Comparison of ENCODE assay signal across 11 mouse cellular contexts in genomic region chr13:94065276-94066050, GRCm38 (mm10). TPM values are rescaled to one million over a fixed set of nuclear protein-coding genes. Genes with fewer than 3 reads are reported as not detected.
DNase-seq lines count a peak whose midpoint lies in the region; ATAC-seq and TF ChIP-seq lines count a peak whose summit lies in the region.
"Had no signal": no experiment of that assay in that cellular context is flagged by ENCODE, and none has a peak within 500 bp of the region (broad histone marks: within the 10 kb centered on the region; RNA-seq: fewer than 3 reads in every experiment).

No protein-coding gene starts in this region.

- intact Hi-C loops in left cerebral cortex, postnatal 25 days (cut with DNase I): loop anchor here (5.0 to 10.0 kb wide), 2 partner anchors 72 to 271 kb away; no protein-coding TSS in a partner anchor
- intact Hi-C loops in gastrocnemius, postnatal 36 days (cut with DNase I): no loop called here

- no peak overlapping the region for H3K4me3 ChIP-seq in hindbrain, embryonic 13.5 days
- no peak overlapping the region for H3K4me3 ChIP-seq in hindbrain, embryonic 12.5 days
- H3K4me3 ChIP-seq in midbrain, embryonic 11.5 days (ENCODE audit: low read depth, low read length): no peak overlapping the region
- H3K4me3 ChIP-seq in midbrain, postnatal 0 days (ENCODE audit: low read depth, low read length): no peak overlapping the region
- no peak overlapping the region for H3K4me3 ChIP-seq in forebrain, embryonic 16.5 days (replicated peaks; ENCODE audit: low read length)
- H3K4me3 ChIP-seq: heart, adult 2 months had no signal

- no peak overlapping the region for H3K9ac ChIP-seq in hindbrain, embryonic 13.5 days
- no peak overlapping the region for H3K9ac ChIP-seq in hindbrain, embryonic 12.5 days
- no peak overlapping the region for H3K9ac ChIP-seq in midbrain, embryonic 11.5 days (ENCODE audit: low read length)
- no peak overlapping the region; the same call in 1 of the 2 replicates for H3K9ac ChIP-seq in midbrain, postnatal 0 days (replicated peaks; ENCODE audit: low read length, poor library complexity, severe bottlenecking)
- H3K9ac ChIP-seq in forebrain, embryonic 16.5 days (replicated peaks; ENCODE audit: low read depth, low read length): no peak overlapping the region

- 27% methylated on average over 11 of the region's 11 CpGs for WGBS in hindbrain, embryonic 13.5 days
- 20% methylated on average over 11 of the region's 11 CpGs for WGBS in hindbrain, embryonic 12.5 days
- 17% methylated on average over 11 of the region's 11 CpGs for WGBS in midbrain, embryonic 11.5 days
- 42% methylated on average over 11 of the region's 11 CpGs for WGBS in midbrain, postnatal 0 days
- 23% methylated on average over 11 of the region's 11 CpGs for whole genome bisulfite sequencing in forebrain, embryonic 16.5 days

- H3K4me2 ChIP-seq in hindbrain, embryonic 13.5 days: no peak overlapping the region
- H3K4me2 ChIP-seq in hindbrain, embryonic 12.5 days (replicated peaks): no peak overlapping the region
- no peak overlapping the region for H3K4me2 ChIP-seq in midbrain, embryonic 11.5 days
- no peak overlapping the region for H3K4me2 ChIP-seq in midbrain, postnatal 0 days (ENCODE audit: low read depth, low read length, poor library complexity, severe bottlenecking)
- no peak overlapping the region for H3K4me2 ChIP-seq in forebrain, embryonic 16.5 days (ENCODE audit: low read length)

- no peaks in the 10 kb centered on the region for H3K36me3 ChIP-seq in hindbrain, embryonic 13.5 days
- H3K36me3 ChIP-seq in hindbrain, embryonic 12.5 days: no peaks in the 10 kb centered on the region
- H3K36me3 ChIP-seq in midbrain, embryonic 11.5 days (ENCODE audit: control insufficient read depth, insufficient read depth, low read length): no peaks in the 10 kb centered on the region
- H3K36me3 ChIP-seq in midbrain, postnatal 0 days (ENCODE audit: insufficient read depth, low read length): no peaks in the 10 kb centered on the region
- no peaks in the 10 kb centered on the region for H3K36me3 ChIP-seq in forebrain, embryonic 16.5 days (ENCODE audit: control insufficient read depth, insufficient read depth)

- peak; percentile 86 for DNase-seq in midbrain, embryonic 11.5 days (ENCODE audit: low spot score, missing footprints)
- no peak for DNase-seq in midbrain, postnatal 0 days (ENCODE audit: low spot score)
- no peak for DNase-seq in left cerebral cortex, postnatal 25 days (ENCODE audit: low spot score in 2 of 2)
- no peak for DNase-seq in gastrocnemius, postnatal 36 days
- DNase-seq: cerebellum, adult 2 months; midbrain, embryonic 14.5 days had no signal

- peaks cover 37% of the 10 kb centered on the region for H3K4me1 ChIP-seq in hindbrain, embryonic 13.5 days (replicated peaks)
- peaks cover 32% of the 10 kb centered on the region for H3K4me1 ChIP-seq in hindbrain, embryonic 12.5 days
- peaks cover 23% of the 10 kb centered on the region for H3K4me1 ChIP-seq in midbrain, embryonic 11.5 days (ENCODE audit: control insufficient read depth, insufficient read depth, low read length)
- H3K4me1 ChIP-seq in midbrain, postnatal 0 days (ENCODE audit: insufficient read depth, low read length): no peaks in the 10 kb centered on the region
- peaks cover 4% of the 10 kb centered on the region; the same call in 1 of the 2 replicates for H3K4me1 ChIP-seq in forebrain, embryonic 16.5 days (replicated peaks; ENCODE audit: control insufficient read depth, insufficient read depth, low read length)

- no peaks in the 10 kb centered on the region for H3K9me3 ChIP-seq in hindbrain, embryonic 13.5 days
- H3K9me3 ChIP-seq in hindbrain, embryonic 12.5 days (replicated peaks): no peaks in the 10 kb centered on the region
- H3K9me3 ChIP-seq in midbrain, embryonic 11.5 days (ENCODE audit: control insufficient read depth, low read length): no peaks in the 10 kb centered on the region
- H3K9me3 ChIP-seq in midbrain, postnatal 0 days (ENCODE audit: low read length): no peaks in the 10 kb centered on the region
- no peaks in the 10 kb centered on the region for H3K9me3 ChIP-seq in forebrain, embryonic 16.5 days (ENCODE audit: control insufficient read depth, low read length)

- no peak for ATAC-seq in hindbrain, embryonic 13.5 days (ENCODE audit: low FRiP score)
- no peak for ATAC-seq in hindbrain, embryonic 12.5 days (ENCODE audit: low FRiP score)
- no peak for ATAC-seq in midbrain, embryonic 11.5 days (ENCODE audit: low FRiP score)
- no peak for ATAC-seq in midbrain, postnatal 0 days (ENCODE audit: low FRiP score)
- ATAC-seq in forebrain, embryonic 16.5 days: peak; percentile 23; the same call in 1 of the 2 replicates

- TF ChIP-seq CTCF in midbrain, postnatal 0 days (IDR thresholded peaks at IDR 0.05): no peak

- peaks cover 92% of the 10 kb centered on the region for H3K27me3 ChIP-seq in hindbrain, embryonic 13.5 days
- peaks cover 57% of the 10 kb centered on the region for H3K27me3 ChIP-seq in hindbrain, embryonic 12.5 days
- H3K27me3 ChIP-seq in midbrain, embryonic 11.5 days (ENCODE audit: control insufficient read depth, insufficient read depth, low read length): peaks cover 45% of the 10 kb centered on the region
- no peaks in the 10 kb centered on the region for H3K27me3 ChIP-seq in midbrain, postnatal 0 days (ENCODE audit: insufficient read depth, low read length)
- no peaks in the 10 kb centered on the region for H3K27me3 ChIP-seq in forebrain, embryonic 16.5 days (replicated peaks; ENCODE audit: control insufficient read depth, insufficient read depth, low read length)

- peak overlapping the region; percentile 19 for H3K27ac ChIP-seq in hindbrain, embryonic 13.5 days
- no peak overlapping the region for H3K27ac ChIP-seq in hindbrain, embryonic 12.5 days
- H3K27ac ChIP-seq in midbrain, embryonic 11.5 days (ENCODE audit: low read depth, low read length): no peak overlapping the region
- H3K27ac ChIP-seq in midbrain, postnatal 0 days (ENCODE audit: low read depth, low read length): no peak overlapping the region
- H3K27ac ChIP-seq in forebrain, embryonic 16.5 days (ENCODE audit: low read length): no peak overlapping the region
- H3K27ac ChIP-seq: heart, adult 2 months; stomach, postnatal 0 days had no signal

RNA-seq across cellular contexts. Expression of gene Lhfpl2, which starts 7.9 kb away (rescaled TPM):
- 17.6 and 18.4 TPM in 2 replicates for polyA plus RNA-seq in hindbrain, embryonic 13.5 days (2015; fragmentation: Nextera tagmentation; extraction: Ambion mirVana)
- polyA plus RNA-seq in hindbrain, embryonic 12.5 days (2016; fragmentation: Nextera tagmentation; extraction: Ambion mirVana): 30.1 and 36.3 TPM in 2 replicates
- 17.0 and 17.3 TPM in 2 replicates for polyA plus RNA-seq in midbrain, embryonic 11.5 days (2014; fragmentation: Nextera tagmentation; extraction: Ambion mirVana)
- total RNA-seq in midbrain, postnatal 0 days (2014; rRNA removed): 23.9 and 25.8 TPM in 2 replicates
- 10.7 and 12.0 TPM in 2 replicates for polyA plus RNA-seq in midbrain, postnatal 0 days (2015; fragmentation: Nextera tagmentation; extraction: Ambion mirVana)
- polyA plus RNA-seq in forebrain, embryonic 16.5 days (2015; fragmentation: Nextera tagmentation; extraction: Ambion mirVana): 15.0 and 24.1 TPM in 2 replicates
- total RNA-seq in left cerebral cortex, postnatal 25 days (2021): 10 to 100 TPM; 13.2 to 18.7 TPM
- total RNA-seq in gastrocnemius, postnatal 36 days (2021): 1 to 10 TPM; 2.6 to 2.8 TPM
